Mouse (Mus musculus) stomach, embryonic 14.5 days (tissue): ENCODE data around the gene Usp21. TPM values are rescaled to one million over a fixed set of nuclear protein-coding genes. Genes with fewer than 3 reads are reported as not detected.
A peak's percentile ranks its signal among the peaks of the same experiment; 100 is the strongest.

Experiments used
- ATAC-seq: fragments of 200-750 bp; cut with Nextera tagmentation; 2 replicates; pipeline ENCODE4 v1.8.0; 2017; ENCODE audit warnings: low read depth, moderate TSS enrichment; ENCODE audit not compliant: insufficient number of reproducible peaks, insufficient read depth, low FRiP score
- H3K27ac ChIP-seq: fragments of 300-500 bp; sonication (generic); 2 replicates; pipeline ENCODE4 v1.5.1; 2014; ENCODE audit warnings: mild to moderate bottlenecking, low read length, moderate library complexity, mixed read lengths
- H3K27me3 ChIP-seq: fragments of 300-500 bp; sonication (generic); 2 replicates; pipeline ENCODE4 v1.6.1; 2014; ENCODE audit warnings: low read length, control low read depth, mixed read lengths; ENCODE audit not compliant: control insufficient read depth, insufficient read depth
- H3K36me3 ChIP-seq: fragments of 300-500 bp; sonication (generic); 2 replicates; pipeline ENCODE4 v1.6.1; 2014; ENCODE audit warnings: mild to moderate bottlenecking, control low read depth, low read length, moderate library complexity, mixed read lengths; ENCODE audit not compliant: control insufficient read depth, insufficient read depth
- H3K4me1 ChIP-seq: fragments of 300-500 bp; sonication (generic); 2 replicates; pipeline ENCODE4 v1.6.1; 2014; ENCODE audit warnings: low read length, control low read depth, mixed read lengths; ENCODE audit not compliant: control insufficient read depth, insufficient read depth
- H3K4me2 ChIP-seq: fragments of 300-500 bp; sonication (generic); replicated peaks from 2 replicates; pipeline ENCODE4 v1.6.1; 2014; ENCODE audit warnings: low read depth, low read length, control low read depth
- H3K4me3 ChIP-seq: fragments of 300-500 bp; sonication (generic); 2 replicates; pipeline ENCODE4 v1.5.1; 2014; ENCODE audit warnings: low read depth, low read length, control low read depth
- H3K9ac ChIP-seq: fragments of 300-500 bp; sonication (generic); replicated peaks from 2 replicates; pipeline ENCODE4 v1.6.1; 2014; ENCODE audit warnings: low read depth, mild to moderate bottlenecking, control low read depth, low read length, moderate library complexity, mixed read lengths
- H3K9me3 ChIP-seq: fragments of 300-500 bp; sonication (generic); 2 replicates; pipeline ENCODE4 v1.6.1; 2016; ENCODE audit warnings: low read depth, low read length, control low read depth; ENCODE audit not compliant: control insufficient read depth
- WGBS: fragments of 180-500 bp; shearing (Covaris S2); extraction: QIAGEN DNeasy Blood & Tissue Kit; methylation state at CpG from one replicate; pipeline ENCODE4 v1.1.7; 2014; 5-methylcytosine and 5-hydroxymethylcytosine counted together
- polyA plus RNA-seq: library from polyadenylated mRNA; unstranded; fragments of >200 nt; fragmentation: Nextera tagmentation; extraction: Ambion mirVana; gene quantifications from 2 replicates; pipeline ENCODE4 v1.2.1, GENCODE M21; 2014

Gene Usp21
- polyA plus RNA-seq, 1 experiment from 2014 or later, result 70.6 TPM

GRCm38 (mm10) chr1:171235791-171236190 lies 52.0 kb downstream of the Usp21 start:
- no peak overlapping the region for H3K27ac ChIP-seq
- no peaks in the 10 kb centered on the region for H3K9me3 ChIP-seq
- no peak overlapping the region for H3K9ac ChIP-seq
- WGBS, result 89% methylated on average over 4 of the region's 4 CpGs
- H3K4me3 ChIP-seq, result no peak overlapping the region
- H3K4me2 ChIP-seq, result no peak overlapping the region
- H3K4me1 ChIP-seq, result no peaks in the 10 kb centered on the region; the same call in 1 of the 2 replicates
- ATAC-seq, result no peak
- H3K27me3 ChIP-seq, result no peaks in the 10 kb centered on the region
- H3K36me3 ChIP-seq, result peaks cover 69% of the 10 kb centered on the region

DNA sequence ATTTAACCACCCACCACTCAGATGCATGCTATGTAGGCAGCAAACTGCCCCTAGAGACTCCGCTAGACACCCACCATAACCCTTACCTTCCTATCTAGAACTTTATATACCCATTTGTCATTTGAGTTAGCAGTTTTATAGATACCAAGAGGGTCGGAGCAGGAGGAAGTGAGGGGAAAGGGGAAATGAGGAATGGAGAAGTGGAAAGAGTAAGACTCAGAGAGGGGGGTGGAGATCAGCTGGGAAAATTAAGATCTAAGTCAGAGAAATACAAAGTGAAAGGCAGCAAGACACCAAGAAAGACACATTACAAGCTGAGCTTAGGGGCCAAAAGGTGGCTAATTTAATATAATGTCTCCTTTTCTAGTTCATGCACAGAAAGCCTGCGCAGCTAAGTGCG lies 53.3 kb downstream of the Usp21 start:
- Histone ChIP-seq H3K4me1 (no peaks in the 10 kb centered on the region), H3K36me3 (peaks cover 61% of the 10 kb centered on the region), H3K4me2 (no peak overlapping the region), H3K27me3 (no peaks in the 10 kb centered on the region), H3K9me3 (no peaks in the 10 kb centered on the region), H3K9ac (no peak overlapping the region), H3K4me3 (no peak overlapping the region), H3K27ac (no peak overlapping the region)
- 87% methylated on average over 4 of the region's 4 CpGs for WGBS
- ATAC-seq, result no peak

- no peak within 1 kb of the TSS for H3K4me3 ChIP-seq
- WGBS, result 89% methylated on average over 14 of the region's 14 CpGs
- no peak within 1 kb of the TSS for H3K4me2 ChIP-seq
- no peak for ATAC-seq
- H3K27ac ChIP-seq, result no peak within 1 kb of the TSS; the same call in 1 of the 2 replicates
- peaks cover 57% of the 10 kb centered on the region for H3K36me3 ChIP-seq
- H3K9me3 ChIP-seq, result no peaks in the 10 kb centered on the region
- H3K4me1 ChIP-seq, result no peaks in the 10 kb centered on the region
- H3K9ac ChIP-seq, result no peak within 1 kb of the TSS
- no peaks in the 10 kb centered on the region for H3K27me3 ChIP-seq
These were observed 53.7 kb downstream of the Usp21 start, which contains the start of gene Fcer1g for GRCm38 (mm10) chr1:171234126-171234525. Fcer1g (minus strand) TSS chr1:171234365.

- Histone ChIP-seq H3K9me3 (no peaks in the 10 kb centered on the region), H3K4me1 (no peaks in the 10 kb centered on the region), H3K9ac (no peak overlapping the region), H3K36me3 (peaks cover 46% of the 10 kb centered on the region), H3K4me3 (no peak overlapping the region), H3K27ac (no peak overlapping the region; the same call in 1 of the 2 replicates), H3K4me2 (no peak overlapping the region), H3K27me3 (no peaks in the 10 kb centered on the region)
- no peak for ATAC-seq
- 85% methylated on average over 12 of the region's 12 CpGs for WGBS
These were observed 54.7 kb downstream of the Usp21 start for GRCm38 (mm10) chr1:171232800-171233730.

- H3K36me3 ChIP-seq, result peaks cover 39% of the 10 kb centered on the region
- 0 out of 2 replicates have a peak overlapping the region, but pooled peaks have one; percentile 6 for H3K27ac ChIP-seq
These were observed 55.4 kb downstream of the Usp21 start for GRCm38 (mm10) chr1:171232348-171232747.

More at GRCm38 (mm10) chr1:171232348-171232747, 55.4 kb downstream of the Usp21 start:
- Histone ChIP-seq H3K4me1 (no peaks in the 10 kb centered on the region), H3K27me3 (no peaks in the 10 kb centered on the region), H3K4me3 (no peak overlapping the region), H3K9me3 (no peaks in the 10 kb centered on the region), H3K4me2 (no peak overlapping the region), H3K9ac (no peak overlapping the region)
- ATAC-seq, result no peak
- 83% methylated on average over 5 of the region's 5 CpGs for WGBS

Other genes with a start within 250 kb of the Usp21 start
- 11.1 and 14.8 TPM in 2 replicates for gene Fcgr3, start 223.1 kb downstream of the Usp21 start, polyA plus RNA-seq
- gene Cfap126, start 174.1 kb downstream of the Usp21 start, polyA plus RNA-seq, result 2.6 and 2.8 TPM in 2 replicates
- 297 and 311 TPM in 2 replicates for gene Sdhc, start 137.4 kb downstream of the Usp21 start, polyA plus RNA-seq
- 1.9 and 2.0 TPM in 2 replicates for gene Mpz, start 137.3 kb downstream of the Usp21 start, polyA plus RNA-seq
- 35.6 and 39.6 TPM in 2 replicates for gene Pcp4l1, start 91.7 kb downstream of the Usp21 start, polyA plus RNA-seq
- gene Nr1i3, start 74.0 kb downstream of the Usp21 start, polyA plus RNA-seq, result 0.17 and 0.30 TPM in 2 replicates
- gene Tomm40l, start 65.5 kb downstream of the Usp21 start, polyA plus RNA-seq, result 25.0 and 28.2 TPM in 2 replicates
- 3.9 and 7.3 TPM in 2 replicates for gene Apoa2, start 62.9 kb downstream of the Usp21 start, polyA plus RNA-seq
- 52.5 and 58.4 TPM in 2 replicates for gene Fcer1g, start 53.6 kb downstream of the Usp21 start, polyA plus RNA-seq
- 5.3 and 6.3 TPM in 2 replicates for gene Adamts4, start 37.6 kb downstream of the Usp21 start, polyA plus RNA-seq
- gene Ndufs2, start 36.6 kb downstream of the Usp21 start, polyA plus RNA-seq, result 219 and 234 TPM in 2 replicates
- gene B4galt3, start 17.7 kb downstream of the Usp21 start, polyA plus RNA-seq, result 81.1 and 87.0 TPM in 2 replicates
- gene Ppox, start 6.8 kb downstream of the Usp21 start, polyA plus RNA-seq, result 56.7 and 57.7 TPM in 2 replicates
- gene Ufc1, start 7.0 kb upstream of the Usp21 start, polyA plus RNA-seq, result 118 and 130 TPM in 2 replicates
- gene Dedd, start 41.2 kb upstream of the Usp21 start, polyA plus RNA-seq, result 48.8 and 54.1 TPM in 2 replicates
- gene Nit1, start 57.7 kb upstream of the Usp21 start, polyA plus RNA-seq, result 37.1 and 40.8 TPM in 2 replicates
- gene Pfdn2, start 57.7 kb upstream of the Usp21 start, polyA plus RNA-seq, result 44.7 TPM in 2 replicates
- 1.5 and 1.6 TPM in 2 replicates for gene Klhdc9, start 72.8 kb upstream of the Usp21 start, polyA plus RNA-seq
- gene Nectin4, start 82.1 kb upstream of the Usp21 start, polyA plus RNA-seq, result 10.7 and 13.7 TPM in 2 replicates
- gene Arhgap30, start 101.0 kb upstream of the Usp21 start, polyA plus RNA-seq, result 0.67 and 1.3 TPM in 2 replicates
- 85.2 and 95.0 TPM in 2 replicates for gene Usf1, start 123.3 kb upstream of the Usp21 start, polyA plus RNA-seq
- gene Tstd1, start 130.9 kb upstream of the Usp21 start, polyA plus RNA-seq, result 3.0 and 3.1 TPM in 2 replicates
- 119 and 127 TPM in 2 replicates for gene F11r, start 149.5 kb upstream of the Usp21 start, polyA plus RNA-seq
- gene Alyref2, start 215.5 kb upstream of the Usp21 start, polyA plus RNA-seq, result 14.5 and 14.6 TPM in 2 replicates
- gene Itln1, start 247.3 kb upstream of the Usp21 start, polyA plus RNA-seq, result not detected in 2 replicates